Mouse (Mus musculus) heart, adult 18-20 months (tissue): ENCODE results near the gene Slc4a11. TPM values are rescaled to one million over a fixed set of nuclear protein-coding genes. Genes with fewer than 3 reads are reported as not detected.
"Not testable (repeated sequence)": the region's sequence is repeated elsewhere in the genome, so short reads cannot be mapped to it uniquely, and the experiment has no call there.

Experiments used
- DNase-seq, 2 experiments: peaks; one replicate each; pipeline ENCODE4 v3.0.0; 2021 to 2022; ENCODE audit warnings: mixed read lengths in 1 of 2
- total RNA-seq, 2 experiments: library from RNA; stranded (reverse); gene quantifications; 2 replicates each; pipeline ENCODE4 v1.2.3; 2021

Slc4a11 gene
- total RNA-seq, 2 experiments from 2014 or later, result 0.20 to 0.36 TPM

DNA sequence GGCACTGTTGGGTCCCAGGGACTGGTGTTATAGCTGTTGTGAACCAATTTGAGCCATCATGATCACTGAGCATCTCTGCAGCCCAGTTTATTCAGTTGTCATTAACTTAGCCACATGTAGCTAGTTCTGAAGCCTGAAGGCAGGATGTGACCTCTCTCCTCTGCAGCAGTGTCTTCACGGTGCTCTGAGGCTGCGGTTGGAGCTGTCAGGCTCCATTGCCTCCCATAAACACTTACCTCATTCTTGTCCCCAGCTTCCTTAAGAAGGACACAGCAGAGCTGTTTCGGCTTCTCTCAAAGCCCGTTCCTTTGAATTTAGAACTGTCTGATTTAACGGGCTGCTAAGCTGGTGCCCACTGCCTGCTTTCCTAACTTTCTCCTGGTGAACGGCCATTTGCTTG lies 17.4 kb downstream of the Slc4a11 start:
- no peak for DNase-seq

DNA sequence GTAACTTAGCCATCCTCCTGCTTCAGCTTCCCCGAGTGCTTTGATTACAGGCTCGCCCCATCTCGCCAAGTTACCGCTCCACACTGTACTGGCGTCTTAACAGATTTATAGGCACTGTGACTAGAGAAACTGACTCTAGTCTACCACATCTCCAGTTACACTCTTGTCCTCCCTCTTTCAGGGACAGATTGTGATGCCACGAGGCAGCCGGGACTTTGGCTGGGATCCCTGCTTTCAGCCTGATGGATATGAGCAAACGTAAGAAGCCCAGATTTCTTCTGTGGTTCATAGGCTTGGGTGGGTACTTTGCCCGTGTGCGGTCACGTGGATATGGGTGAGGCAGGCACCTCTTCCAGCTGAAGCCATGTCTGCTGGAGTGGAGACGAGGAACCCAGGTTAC lies 18.2 kb downstream of the Slc4a11 start:
- no peak for DNase-seq

DNA sequence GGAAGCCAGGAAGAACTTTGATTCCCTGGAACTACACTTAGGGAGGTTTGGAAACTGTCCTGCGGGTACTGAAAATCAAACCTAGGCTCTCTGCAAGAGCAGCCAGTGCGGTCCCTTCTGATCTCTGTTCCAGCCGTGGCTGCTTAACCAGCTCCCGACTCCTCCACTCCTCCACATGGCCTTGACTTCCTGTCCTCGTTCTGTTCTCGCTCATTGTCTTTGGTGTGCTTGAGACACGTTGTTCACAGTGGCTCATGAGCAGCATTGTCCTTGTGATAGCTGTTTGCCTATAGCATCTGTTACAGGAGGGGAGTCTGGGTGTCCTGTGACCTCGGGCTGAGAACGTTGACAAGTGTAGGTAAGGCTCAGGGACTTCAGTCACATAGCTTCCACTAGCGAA lies 20.1 kb downstream of the Slc4a11 start:
- DNase-seq, result no peak

DNA sequence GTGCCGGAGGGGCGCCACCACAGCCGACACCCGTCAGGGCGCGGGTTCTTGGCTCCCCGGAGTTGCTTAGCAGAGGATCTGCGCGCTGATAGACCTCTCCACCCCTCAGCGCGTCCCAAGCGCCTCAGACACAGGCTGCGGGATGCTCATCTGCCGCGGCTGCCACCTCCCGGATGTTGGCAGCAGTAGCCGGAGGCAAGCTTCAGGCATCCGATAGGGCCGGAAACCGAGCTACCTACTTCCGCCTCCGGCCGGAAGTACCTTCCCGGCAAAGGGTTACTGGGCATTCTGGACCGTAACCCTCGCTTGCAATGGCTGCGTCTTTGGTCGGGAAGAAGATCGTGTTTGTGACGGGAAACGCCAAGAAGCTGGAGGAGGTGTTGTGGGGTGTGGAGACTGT lies 29.8 kb downstream of the Slc4a11 start, which contains the start of gene Itpa:
TSS of gene Itpa (plus strand) at position 52 of the 400 bp plus-strand sequence.
- DNase-seq, result peak; percentile 88 to 92

DNA sequence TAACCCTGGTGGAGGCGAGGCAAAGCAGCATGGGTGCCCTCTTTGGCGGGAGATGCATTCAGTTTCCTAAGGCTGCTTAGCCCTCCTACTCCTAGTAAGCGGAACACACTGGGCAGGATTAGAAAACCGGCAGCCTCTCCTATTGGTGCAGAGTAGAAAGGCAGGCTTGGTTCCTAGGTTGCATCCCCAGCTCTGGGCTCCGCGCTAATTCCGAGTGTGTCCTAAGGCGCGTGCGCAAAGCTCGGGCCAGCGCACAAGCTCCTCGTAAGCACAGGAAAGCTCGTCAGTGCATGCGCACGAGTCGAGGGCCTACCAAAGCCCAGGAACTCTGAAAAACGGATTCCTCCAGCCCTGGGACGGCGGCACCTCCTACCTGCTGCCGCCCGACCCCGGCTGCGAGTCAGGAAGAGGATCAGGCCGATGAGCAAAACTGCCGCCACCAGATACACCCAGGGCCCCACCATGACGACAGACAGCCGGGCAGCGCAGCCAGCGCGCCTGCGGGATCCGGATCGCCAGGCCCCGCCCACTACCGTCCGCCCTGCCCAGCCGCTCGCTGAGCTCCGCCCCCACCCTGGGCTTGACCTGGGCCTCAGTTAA lies 33.1 kb downstream of the Slc4a11 start, which contains the start of gene Ddrgk1:
TSS of gene Ddrgk1 (minus strand) at position 558 of the 600 bp plus-strand sequence.
- DNase-seq, result peak; percentile 94 to 95

DNA sequence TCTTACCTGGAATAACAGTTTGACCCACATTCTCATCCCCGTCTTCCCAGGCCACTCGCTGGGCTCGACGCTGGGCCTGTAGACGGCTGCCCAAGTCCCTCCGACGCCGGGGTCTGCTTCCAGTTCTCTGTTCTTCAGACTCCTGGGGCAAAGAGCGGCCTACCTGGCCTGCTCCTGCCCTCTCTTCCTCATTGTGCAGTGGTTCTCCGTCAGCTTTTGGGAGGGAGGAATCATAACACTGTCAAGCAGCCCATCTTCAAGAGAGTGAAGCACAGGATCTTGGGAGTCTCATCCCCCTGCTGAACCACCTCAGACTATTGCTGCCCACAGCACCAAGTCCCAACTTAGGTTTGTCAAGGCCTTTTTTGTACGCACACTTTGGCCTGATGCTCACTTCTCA lies 34.0 kb downstream of the Slc4a11 start:
- no peak for DNase-seq

DNA sequence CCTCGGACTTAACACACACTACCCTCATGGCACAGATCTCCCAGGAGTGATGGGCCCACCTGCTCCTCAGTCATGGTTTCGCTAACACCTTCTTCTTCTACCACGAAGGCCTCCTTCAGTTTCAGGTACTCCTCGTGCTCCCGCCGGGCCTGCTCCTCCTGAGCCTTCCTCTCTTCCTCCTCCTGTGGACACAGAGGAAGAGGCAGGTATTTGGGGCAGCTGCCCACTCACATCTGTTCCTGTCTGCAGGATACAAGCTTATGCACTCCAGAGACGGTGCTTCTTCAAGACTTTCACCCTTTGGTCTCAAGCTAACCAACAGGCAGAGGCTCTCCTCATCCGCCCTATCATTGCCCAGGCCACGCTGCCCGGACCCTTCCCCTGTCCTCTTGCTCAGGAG lies 38.8 kb downstream of the Slc4a11 start:
- DNase-seq, result no peak

DNA sequence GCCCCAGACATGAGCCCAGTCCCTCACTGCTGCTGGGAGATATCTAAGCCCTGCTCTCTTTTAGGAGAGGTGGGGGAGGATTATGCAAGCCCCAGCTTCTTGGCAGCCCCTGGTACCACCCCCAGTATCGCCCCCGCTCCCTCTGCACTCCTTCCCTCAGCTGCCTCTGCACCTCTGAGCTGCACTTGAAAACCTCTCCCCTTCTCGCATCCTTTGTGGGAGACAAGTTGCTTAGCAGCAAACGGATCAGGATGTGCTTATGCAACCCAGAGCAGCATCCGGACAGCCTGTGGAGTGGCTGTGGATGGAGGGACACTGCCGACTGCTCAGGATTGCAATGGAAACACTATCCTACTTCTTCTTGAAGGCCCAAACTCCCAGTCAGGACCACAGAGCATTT lies 39.8 kb downstream of the Slc4a11 start:
- no peak for DNase-seq

DNA sequence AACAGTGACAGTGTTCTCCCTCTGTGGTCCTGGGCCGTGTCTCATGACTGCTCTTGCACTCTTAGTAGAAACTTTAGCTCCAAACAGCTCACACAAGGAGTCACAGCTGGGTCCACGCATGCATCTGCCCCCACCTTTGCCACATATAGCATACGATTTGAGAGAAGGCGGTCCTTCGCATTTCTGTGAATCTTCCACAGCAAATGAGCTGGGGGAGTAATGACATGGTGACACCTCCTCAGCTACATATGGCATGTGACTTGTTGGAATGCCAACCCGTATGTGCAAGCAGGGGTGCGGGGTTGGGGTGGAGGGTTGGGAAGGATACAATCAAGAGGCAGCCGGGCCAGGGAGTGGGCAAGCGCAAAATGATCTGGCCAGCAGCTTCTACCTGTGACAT lies 40.8 kb downstream of the Slc4a11 start:
- DNase-seq, result no peak

DNA sequence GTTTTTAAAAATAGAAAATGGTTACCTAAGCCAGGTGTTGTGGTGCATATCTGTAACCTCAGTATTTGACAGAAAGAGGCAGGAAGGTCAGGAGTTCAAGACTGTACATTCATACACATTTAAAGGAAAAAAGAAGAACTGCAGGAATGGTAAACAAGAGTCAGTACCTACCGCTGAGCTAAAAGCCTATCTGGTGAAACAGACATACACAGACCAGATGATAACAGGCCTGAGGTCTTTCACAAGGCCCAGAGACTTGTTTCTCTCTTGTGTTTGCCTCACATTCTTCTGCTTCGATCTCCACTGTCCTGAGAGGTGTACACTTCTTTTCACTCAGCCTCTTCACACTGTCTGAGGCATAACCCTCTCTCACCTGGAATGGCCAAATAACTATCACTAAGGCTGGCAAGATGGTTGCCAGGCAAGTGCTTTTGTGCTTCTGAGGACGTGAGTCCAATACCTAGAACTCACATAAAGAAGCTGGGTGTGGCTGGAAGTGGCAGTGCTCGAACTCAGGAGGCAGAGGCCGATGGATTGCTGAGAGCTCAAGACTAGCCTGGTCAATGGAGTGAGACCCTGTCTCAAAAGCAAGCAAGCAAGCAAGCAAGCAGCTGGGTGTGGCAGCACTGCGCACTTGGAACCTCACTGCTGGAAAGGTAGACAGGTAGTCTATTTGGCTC lies 41.5 kb downstream of the Slc4a11 start:
- no peak for DNase-seq

DNA sequence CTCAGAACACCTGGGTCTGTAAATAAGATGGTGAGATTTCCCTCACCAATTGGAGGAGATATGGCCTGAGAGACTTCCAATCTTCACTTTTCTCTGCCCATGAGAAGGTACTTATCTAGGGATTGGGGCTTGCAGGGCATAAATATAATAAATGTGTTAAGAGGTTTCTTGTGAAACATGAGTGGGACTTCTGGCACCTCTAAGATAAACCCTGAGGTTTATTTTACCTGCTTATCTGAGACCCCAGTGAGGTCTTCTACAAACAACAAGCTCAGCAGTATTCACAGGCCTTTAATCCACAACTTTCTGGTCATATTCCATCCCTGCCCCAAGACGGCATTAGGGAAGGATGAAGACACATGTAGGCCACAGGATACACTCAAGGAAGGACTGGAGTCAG lies 43.6 kb downstream of the Slc4a11 start:
- no peak for DNase-seq

DNA sequence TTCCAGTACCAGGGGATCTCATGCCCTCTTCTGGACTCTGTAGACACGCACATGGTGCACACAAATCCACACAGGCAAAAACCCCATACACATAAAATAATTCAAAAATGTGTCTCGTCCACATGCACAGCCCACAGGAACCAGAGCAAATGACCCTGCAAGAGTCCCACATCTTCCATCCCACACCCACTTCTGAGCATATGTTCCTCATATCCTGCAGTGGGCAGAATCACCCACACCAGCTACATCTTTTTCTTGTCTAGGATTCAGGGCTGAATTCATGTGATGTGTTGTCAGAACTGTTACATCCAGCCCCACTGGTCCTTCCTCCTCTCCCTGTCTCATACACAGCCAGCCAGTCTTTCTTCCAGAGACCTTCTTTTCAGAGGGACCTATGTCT lies 44.0 kb downstream of the Slc4a11 start:
- no peak for DNase-seq

DNA sequence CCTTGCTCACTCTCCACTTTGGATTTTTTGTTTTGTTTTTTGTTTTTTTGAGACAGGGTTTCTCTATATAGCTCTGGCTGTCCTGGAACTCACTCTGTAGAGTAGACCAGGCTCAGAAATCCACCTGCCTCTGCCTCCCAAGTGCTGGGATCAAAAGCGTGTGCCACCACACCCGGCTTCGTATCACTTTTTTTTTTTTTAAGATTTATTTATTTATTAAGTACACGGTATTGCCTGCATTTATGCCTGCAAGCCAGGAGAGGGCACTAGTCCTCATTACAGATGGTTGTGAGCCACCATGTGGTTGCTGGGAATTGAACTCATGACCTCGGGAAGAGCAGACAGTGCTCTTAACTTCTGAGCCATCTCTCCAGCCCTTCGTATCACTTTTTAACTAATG lies 48.3 kb downstream of the Slc4a11 start:
- not testable (repeated sequence) for DNase-seq

DNA sequence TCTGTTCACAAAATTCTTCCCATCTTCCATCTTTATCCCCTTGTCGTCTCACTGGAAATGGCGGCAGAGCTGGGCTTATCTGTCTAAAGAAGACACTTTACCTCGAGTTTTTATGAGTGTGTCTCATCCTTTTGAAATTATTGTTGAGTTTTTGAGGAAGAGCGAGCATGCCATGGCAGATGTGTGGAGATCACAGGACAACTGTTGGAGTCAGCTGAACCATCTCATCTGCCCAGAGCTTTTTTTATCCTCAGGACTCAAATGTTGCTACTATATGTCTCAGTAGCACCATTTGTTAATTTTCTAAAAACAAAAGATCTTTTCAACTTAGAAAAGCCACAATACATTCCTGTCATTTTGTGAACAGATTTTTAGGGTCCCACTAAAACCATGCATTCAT lies 52.1 kb downstream of the Slc4a11 start:
- DNase-seq, result no peak

DNA sequence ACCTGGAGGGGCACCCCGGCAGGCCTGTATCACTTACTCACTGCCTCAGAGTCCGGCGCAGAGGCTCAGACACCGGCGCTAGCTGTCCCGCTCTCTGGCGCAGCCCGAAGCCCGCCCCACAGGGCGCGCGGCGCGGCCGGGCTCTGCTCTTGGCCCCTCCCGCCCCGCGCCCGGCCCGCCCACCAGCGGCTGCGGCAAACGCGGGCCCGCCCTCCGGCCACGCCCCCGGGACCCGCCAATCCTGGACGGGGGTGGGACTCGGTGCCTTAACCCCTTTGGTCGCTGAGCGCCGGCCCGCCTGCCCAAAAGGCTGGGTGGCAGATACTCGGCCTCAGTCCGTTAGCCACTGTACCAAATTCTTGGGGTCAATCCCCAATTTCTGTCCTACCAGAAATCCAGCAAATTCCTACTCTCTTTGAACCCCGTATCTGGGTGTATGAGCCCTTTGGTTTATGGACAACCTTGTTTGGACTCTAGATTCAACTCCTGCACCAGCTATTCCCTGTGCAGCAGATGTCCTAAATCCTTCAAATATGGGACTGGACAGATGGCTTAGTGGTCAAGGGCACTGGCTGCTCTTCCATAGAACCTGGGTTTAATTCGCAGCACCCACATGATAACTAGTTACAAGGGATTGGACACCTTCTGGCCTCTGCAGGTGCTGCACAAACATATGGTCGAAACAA lies 54.5 kb downstream of the Slc4a11 start, which contains the start of gene Lzts3:
TSS of gene Lzts3 (minus strand) at position 120 of the 686 bp plus-strand sequence.
- DNase-seq, result peak; percentile 93 to 94

DNA sequence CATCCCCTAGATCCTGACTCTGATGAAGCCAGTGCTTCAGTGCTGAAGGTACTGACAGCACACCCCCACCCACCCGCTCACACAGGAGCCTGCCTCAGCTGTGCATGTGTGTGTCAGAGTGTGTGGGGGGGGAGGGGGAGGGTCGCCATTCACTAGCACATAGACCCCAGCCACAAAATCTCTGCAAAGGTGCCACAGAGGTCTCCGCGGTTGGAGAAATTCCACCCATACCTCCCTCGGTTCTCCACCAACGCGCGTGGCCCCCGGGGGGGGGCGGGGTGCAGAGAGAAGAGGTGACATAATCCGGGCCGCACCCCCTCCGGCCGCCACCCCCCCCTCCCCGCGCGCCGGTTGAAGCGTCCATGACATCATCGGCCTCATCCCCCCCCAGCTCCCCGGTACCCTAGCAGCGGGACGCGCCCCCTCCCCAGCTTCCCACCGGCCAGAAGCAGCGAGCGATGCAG lies 55.1 kb downstream of the Slc4a11 start:
- no peak for DNase-seq

DNA sequence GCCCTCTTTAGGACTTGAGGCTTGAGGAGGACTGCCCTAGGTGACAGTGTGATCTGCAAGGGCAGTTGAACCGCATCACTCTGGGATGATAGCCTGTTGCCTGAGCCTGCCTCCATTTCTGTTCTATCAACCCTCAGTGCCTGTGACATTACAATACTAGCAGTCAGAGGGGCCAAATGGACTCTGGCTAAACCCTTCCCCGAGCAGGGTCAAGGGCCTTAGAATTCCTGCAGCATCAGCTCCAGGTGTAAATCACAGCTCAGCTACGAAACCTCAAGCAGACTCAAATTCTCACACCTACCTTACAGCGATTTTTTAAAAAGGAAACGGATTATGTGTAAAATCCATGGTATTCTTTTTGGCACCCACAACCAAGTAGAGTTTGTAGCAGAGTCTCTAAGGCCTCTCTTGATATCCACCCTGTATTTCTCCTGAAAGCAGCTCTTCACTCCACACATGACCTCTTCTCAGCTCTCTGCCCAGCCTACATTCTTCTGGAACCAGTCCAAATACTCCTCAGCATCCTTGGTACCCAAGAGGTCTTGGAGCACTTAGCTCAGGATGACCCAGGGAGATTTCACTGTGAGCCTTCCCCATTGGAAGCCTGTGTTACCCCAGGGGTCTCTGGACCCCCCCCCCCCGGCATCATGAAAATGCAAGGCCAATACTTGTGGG lies 55.8 kb downstream of the Slc4a11 start:
- DNase-seq, result no peak

DNA sequence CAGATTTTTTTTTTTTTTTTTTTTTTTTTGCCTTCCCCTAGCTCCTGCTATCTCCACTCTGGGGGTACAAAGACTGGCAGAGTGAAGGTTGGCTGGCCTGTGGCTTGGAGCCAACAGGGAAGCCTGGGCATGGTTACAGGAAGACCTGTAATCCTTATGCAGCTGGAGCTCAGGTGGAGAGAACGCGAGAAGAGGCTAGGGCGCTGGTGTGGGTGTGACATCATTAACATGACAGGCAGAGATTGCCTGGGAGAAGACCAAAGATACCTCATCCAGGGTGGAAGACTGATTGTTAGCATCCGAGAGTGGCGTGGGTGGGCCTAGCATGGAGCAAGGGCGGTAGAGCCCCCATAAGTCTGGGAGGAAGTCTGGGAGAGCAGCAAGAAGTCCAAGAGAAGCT lies 58.0 kb downstream of the Slc4a11 start:
- DNase-seq, result no peak

DNA sequence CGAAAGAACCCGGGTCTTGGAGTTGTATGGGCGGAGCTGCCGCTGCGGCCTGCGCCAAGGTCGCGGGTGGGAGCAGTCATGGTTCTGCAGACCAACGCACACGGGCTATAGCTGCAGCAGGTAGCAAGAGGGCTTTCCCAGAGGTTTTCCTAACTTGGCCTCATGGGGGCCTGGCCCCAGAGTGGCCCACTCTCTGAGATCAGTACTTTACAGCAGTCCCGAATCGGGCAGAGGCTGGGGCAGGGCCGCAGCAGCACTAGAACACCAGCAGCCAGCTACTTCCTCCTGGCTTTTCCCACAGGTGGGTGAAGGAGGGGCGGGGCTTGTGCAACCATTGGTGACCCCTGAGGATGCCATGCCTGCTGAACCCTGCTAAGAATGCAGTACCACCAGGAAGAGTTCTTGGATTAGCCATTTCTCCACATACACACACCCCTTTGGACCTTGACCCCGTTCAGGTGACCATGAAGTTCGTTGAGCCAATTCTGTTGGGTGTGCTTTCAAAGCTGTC lies 59.2 kb downstream of the Slc4a11 start:
- no peak for DNase-seq

DNA sequence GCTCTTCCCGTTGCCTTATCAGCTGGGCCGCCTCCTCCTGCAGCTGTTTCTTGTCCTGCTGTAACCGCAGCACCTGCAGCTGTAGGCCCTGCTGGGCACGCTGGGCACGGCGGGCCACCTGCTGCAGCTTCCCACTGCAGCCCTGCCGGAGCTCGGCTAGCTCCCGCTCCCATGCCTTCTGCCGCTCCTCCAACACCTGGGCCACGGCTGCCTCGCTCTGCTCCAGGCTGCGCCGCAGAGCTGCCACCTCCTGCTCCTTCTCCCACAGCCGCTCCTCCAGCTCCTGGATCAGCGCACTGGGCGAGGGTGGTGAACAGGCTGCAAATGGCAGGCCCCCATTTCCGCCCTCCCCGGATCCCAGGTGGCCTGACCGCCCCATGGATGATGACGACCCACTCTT lies 61.5 kb downstream of the Slc4a11 start:
- no peak for DNase-seq

DNA sequence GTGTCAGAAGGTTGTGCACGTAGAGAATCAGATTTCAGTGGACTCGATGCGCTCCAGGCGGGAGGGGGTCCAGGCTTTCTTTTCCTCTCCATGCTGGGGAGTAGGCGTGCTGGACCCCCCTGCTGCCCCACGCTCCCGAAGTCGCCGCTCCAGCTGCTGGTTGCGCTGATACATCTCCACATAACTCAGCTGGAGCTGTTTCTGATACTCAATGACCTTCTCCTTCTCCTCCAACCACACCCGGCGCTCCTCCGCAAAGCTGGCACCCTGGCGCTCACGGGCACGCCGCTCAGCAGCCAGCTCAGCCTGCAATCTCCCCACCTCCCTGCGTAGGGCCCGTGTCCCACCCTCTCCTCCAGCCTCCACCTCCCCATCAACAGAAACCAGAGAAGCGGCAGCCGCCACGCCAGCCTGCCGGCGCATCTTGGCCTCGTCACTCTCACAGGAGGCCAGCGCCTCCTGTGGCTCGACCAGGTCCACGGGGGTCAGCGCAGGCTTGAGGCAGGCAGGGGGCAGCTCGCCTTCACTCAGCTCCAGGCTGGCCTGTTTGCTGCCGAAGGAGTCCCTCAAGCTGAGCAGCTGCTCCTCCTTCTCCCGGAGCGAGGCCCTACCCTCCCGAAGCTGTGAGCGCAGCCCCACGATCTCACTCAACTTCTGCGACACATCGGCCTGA lies 62.4 kb downstream of the Slc4a11 start:
- DNase-seq, result peak; percentile 21 to 25
